Mouse (Mus musculus) adrenal gland, postnatal 14 days (tissue): ENCODE measurements around the gene Misp. TPM values are rescaled to one million over a fixed set of nuclear protein-coding genes. Genes with fewer than 3 reads are reported as not detected.
A peak's percentile ranks its signal among the peaks of the same experiment; 100 is the strongest.

Experiments
- DNase-seq: peaks from one replicate; pipeline ENCODE4 v3.0.0; 2021; ENCODE audit warnings: mixed read lengths
- total RNA-seq: library from RNA; stranded (reverse); gene quantifications from 2 replicates; pipeline ENCODE4 v1.2.3, GENCODE M21; 2021

Gene Misp
- total RNA-seq, 1 experiment from 2014 or later, result 0.26 TPM

GRCm38 (mm10) chr10:79854801-79855541 lies 34.2 kb downstream of the Misp start:
- peak; percentile 84 for DNase-seq

DNA sequence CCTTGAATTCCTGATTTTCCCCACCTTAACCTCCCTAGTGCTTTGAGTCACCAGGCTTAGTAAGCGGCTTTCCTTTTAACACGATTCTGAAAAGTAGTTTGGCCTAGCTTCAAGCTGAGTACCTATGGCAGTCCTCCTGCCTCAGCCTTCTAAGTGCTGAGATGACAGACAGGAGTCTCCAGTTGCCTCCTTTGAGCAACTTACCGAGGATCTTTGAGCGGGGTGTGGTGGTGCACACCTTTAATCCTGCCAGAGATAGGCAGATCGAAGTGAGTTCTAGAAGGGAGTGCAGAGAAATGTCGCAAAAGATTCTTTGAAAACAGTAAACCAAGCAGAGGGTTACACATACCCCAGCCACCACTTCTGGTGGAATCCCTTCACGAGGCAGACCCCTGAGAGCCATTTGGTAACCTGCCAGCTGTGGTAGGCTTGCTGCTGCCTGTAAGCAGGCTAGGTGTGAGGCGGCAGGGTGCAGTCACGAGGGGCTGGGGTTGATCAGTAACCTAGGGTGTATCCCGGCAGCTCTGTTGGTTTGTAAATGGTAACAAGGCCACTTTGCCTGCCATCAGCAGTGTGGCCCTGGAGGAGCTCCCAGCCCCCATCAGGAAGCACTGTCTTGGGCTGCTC lies 34.9 kb downstream of the Misp start:
- DNase-seq, result peak; percentile 59

- DNase-seq, result no peak
These were observed 35.5 kb downstream of the Misp start for GRCm38 (mm10) chr10:79856280-79856679.

GRCm38 (mm10) chr10:79856704-79857451 lies 36.1 kb downstream of the Misp start:
- no peak for DNase-seq

DNA sequence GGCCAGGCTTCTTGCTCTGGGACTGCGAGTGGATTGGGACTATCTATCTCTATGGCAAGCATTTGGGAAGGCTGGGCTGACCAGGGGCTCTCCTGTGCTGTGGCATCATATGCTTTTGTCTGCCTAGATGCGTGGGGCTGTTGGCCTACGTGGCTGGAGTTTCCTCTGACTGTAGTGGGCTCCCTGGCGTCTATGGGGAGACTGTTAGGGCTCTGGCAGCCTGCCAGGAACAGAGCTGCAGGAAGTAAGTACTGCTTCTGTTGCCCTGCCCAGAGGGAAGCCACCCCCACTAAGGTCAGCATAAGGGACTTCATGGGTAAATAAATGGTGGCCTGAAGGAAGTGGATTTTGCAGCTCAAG lies 36.6 kb downstream of the Misp start:
- peak; percentile 80 for DNase-seq

DNA sequence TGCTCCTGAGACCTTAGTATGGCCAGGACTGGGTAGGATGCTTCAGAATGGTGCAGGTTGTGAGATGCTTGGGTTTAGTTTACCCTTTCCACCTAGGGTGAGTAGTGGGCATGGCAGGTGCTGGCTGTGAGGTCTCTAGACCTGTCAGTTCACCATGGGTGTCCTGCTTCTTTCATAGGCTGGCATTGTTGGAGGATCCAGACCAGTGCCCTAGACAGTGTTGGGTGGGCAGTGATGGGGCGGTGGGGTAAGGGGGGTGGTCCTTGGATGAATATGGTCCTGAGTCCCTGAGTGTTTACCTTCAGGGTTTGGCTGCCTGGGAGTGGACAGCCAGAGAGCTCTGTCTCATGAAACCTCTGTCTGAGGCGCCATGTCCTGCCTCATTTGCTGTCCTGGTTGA lies 37.1 kb downstream of the Misp start:
- DNase-seq, result no peak

- DNase-seq, result peak; percentile 81
These were observed 37.8 kb downstream of the Misp start for GRCm38 (mm10) chr10:79858416-79859074.

GRCm38 (mm10) chr10:79859116-79859515 lies 38.3 kb downstream of the Misp start:
- DNase-seq, result no peak

DNA sequence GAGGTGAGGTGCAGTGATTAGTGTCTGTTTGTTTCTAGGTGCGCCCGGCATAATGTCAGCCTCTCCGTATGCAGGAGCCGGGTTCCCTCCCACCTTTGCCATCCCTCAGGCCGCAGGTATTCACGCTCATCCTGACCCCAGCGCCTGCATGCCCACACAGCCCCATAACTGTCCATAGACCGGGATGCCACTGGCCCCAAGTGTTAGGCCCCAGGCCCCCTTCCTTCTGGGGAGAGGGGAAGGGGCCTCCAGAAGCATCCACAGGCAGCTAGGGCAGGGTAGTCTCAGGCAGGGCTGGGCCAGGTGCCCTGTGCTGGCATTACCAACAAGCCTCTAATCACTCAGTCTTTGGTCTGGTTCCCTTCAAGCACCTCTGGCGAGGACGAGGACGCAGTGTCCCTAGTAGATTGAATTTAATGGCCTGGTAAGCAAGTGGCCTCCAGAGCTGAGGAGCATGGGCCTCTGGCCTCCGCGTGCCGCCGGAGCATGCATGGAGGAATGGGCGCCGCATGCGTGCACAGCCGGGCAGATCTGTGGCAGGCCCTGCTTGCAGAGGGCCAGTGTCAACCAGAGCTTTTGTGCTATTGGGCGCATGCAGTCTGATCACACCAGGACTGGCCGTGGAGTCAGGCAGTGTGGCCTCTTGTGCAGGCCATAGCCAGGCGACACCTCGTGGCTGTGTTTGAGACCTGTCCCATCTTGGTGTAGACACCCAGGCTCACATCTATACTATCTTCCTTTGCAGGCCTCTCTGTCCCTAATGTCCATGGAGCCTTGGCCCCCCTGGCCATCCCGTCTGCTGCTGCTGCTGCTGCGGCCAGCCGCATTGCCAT lies 39.5 kb downstream of the Misp start:
- DNase-seq, result no peak

DNA sequence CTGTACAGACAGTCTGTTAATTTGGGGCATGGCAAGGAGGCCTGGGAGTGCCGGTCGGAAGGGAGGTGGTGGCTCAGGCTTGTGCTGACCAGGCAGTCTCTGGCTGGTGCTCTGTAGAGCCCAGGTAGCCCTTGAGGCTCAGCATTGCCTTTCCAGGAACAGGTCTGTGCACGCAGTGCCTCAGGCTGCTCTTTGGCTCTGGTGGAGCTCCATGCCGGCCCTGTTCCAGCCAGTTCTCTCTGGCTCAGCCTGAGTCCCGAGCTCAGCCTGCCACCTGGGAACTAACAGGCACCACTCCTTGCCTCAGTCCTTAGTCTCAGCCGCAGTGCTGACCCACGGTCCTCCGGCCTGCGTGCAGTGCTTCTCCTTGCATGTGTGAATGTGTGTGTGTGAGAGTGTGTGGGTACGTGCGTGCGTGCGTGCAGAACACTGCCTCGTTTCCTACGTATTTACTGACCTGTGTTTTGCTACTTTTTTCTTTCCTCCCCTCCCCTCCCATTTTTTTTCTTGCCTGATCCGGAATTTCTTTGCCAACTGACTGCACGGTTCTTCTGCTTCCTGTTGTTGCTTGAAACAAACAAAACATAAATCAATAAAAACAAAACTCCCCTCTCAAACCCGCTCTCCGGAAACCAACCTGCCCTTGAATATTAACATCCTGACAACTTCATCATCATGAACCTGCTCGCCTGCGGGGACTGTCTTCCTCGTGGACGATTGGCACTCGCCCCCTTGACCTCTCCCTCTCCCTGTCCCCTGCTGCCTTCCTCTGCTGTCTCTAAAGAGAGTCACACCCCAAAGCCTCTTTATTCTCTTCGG lies 40.6 kb downstream of the Misp start:
- DNase-seq, result no peak

DNA sequence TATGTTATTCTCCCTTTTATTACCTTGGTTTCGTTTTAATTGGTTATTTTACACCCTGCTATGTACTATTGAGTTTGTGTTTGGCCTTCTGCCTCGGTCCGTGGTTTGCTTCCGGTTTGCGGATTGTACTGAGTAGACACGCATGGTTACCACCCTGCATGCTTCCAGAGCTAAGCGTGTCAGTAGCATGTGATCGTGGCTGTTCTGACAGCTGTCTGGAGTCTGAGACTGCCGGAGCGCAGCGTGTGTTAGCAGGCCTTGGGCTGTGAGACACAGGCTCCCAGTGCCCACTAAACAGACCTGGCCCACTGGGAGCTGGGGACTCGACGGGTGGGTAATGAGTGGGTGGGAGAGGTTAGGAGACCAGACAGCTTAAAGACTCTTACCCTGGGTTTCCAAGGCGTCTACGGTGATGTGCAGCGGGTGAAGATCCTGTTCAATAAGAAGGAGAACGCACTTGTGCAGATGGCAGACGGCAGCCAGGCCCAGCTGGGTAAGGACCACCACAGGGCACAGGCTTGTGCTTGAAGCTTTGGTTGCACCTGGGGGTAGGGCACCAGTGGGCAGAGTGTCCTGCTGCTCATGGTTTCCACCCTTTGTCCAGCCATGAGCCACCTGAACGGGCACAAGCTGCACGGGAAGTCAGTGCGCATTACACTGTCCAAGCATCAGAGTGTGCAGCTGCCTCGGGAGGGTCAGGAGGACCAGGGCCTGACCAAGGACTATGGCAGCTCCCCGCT lies 41.4 kb downstream of the Misp start:
- DNase-seq, result no peak

DNA sequence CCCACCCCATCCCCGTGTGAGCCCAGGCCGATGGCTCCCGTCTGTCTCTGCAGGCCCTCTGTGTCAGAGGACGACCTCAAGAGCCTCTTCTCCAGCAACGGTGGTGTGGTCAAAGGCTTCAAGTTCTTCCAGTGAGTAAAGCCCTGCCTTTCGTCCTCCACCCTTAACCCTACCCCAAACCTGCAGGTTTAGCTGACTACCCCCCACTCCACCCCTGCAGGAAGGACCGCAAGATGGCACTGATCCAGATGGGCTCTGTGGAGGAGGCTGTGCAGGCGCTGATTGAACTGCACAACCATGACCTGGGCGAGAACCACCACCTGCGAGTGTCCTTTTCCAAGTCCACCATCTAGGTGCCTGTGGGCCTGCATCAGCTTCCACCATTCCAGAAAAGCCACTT lies 42.1 kb downstream of the Misp start:
- no peak for DNase-seq

DNA sequence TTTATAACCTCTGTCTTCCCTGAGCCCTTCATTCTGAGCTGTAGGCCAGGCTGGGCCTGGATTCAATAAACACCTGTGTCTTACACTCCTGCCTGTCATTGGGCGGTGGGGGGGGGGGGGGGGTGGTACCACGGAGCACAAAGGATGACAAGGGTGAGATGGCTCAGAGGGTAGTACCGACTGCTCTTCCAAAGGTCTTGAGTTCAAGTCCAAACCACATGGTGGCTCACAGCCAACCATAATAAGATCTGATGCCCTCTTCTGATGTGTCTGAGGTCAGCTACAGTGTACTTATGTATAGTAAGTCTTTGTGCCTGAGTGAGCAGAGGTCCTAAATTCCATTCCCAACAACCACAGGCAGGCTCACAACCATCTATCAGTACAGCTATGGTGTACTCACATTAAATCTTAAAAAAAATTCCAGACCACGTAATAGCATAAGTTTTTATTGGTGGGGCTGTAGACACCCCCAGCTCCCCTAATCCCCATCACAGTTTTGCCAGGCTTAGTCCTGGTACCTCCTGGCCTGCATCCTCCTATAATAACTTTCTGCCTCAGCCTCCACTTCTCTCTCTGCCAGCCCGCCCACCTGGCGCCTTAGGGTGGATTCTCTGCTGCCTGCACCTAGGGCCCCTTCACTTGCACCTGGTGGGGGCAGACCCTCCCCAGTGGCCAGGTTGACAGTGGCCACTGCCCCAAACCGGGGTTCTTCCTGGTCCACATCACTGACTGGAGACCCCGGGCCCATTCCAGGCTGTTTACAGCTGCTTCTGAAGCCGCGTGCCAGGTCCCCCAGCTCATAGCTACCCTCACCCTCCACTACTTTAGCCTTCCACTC lies 43.8 kb downstream of the Misp start:
- DNase-seq, result no peak

DNA sequence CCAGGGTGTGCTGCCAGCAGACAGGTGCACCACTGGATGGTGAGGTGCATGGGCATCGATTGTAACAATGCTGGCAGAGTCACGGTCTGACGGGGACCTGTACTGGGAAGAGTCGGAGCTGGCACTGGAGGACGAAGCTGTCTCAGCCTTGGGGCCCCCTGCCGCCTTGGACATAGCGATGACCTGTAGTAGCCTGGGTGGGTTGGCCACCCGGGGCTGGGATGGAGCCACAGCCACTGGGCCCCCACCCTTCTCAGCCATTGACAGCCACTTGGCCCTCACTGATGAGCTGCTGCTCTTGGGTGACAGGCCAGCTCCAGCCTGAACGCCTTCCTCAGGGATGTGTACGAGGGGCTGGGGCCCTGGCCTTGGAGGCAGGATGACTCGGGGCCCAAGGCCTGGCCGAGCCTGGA lies 44.4 kb downstream of the Misp start:
- peak; percentile 52 for DNase-seq

DNA sequence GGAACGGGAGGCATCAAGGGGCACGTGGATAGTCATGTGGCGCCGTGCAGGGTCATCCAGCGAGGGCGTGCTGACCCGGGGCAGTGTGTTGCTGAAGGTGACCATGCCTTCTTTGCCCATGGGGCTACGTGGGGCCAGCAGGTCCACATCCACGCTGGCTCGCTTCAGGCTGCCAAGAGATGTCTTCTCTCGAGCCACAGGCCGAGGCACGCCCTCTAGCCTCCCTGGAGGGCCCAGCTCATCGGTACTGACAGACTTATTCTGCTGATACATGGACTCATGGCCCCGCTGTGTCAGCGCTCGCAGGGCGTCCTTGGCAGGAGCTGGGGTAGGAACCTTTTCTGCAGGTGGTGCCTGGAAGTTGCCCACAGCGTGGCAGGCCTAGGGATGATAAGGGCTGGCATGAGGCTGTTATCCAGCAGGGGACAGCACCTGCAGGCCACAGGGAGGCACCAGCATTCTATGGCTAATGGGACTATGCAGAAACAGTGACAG lies 45.1 kb downstream of the Misp start:
- DNase-seq, result peak; percentile 70

DNA sequence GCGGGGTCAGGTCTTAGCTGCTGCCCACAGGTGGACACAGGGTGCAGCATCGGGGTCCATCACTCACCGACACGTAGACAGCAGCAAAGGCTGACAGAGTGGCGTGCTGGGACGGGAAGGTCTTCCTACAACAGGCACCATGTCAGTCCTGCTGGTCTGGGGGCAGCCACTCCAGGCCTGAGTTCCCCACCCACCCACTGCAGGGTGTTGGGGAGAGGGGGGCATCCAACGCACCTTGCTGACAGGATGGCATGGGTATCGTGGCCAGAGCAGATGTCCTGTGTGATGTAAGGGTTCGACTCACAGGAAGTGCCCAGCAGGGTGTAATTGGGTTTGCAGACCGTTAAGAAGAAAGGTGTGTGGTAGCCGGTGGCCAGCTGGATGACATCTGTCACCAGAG lies 45.8 kb downstream of the Misp start:
- no peak for DNase-seq

GRCm38 (mm10) chr10:79871845-79872244 lies 51.1 kb downstream of the Misp start:
- DNase-seq, result no peak

- no peak for DNase-seq
These were observed 52.1 kb downstream of the Misp start for GRCm38 (mm10) chr10:79872862-79873261.

- DNase-seq, result no peak
These were observed 52.5 kb downstream of the Misp start for GRCm38 (mm10) chr10:79873313-79873712.
